In genomic region chr2:36230967-36231366, GRCm38 (mm10) we compare ENCODE assay signal across 8 mouse cellular contexts. TPM values are rescaled to one million over a fixed set of nuclear protein-coding genes. Genes with fewer than 3 reads are reported as not detected.
DNase-seq lines count a peak whose midpoint lies in the region; ATAC-seq and TF ChIP-seq lines count a peak whose summit lies in the region.

No protein-coding gene starts in this region.

- no peaks in the 10 kb centered on the region for H3K27me3 ChIP-seq in embryonic facial prominence, embryonic 11.5 days (ENCODE audit: control insufficient read depth, insufficient read depth, low read length)
- H3K27me3 ChIP-seq in intestine, postnatal 0 days (replicated peaks; ENCODE audit: control insufficient read depth, insufficient read depth, low read length) = no peaks in the 10 kb centered on the region; the same call in none of the 2 replicates
- H3K27me3 ChIP-seq in neural tube, embryonic 12.5 days (replicated peaks) = peaks cover 14% of the 10 kb centered on the region

- no peak overlapping the region for H3K27ac ChIP-seq in embryonic facial prominence, embryonic 11.5 days (replicated peaks; ENCODE audit: low read depth, low read length)
- no peak overlapping the region for H3K27ac ChIP-seq in intestine, postnatal 0 days (ENCODE audit: low read depth, low read length)
- H3K27ac ChIP-seq in neural tube, embryonic 12.5 days = no peak overlapping the region

- DNase-seq in kidney, postnatal 36 days = peak; percentile 27 to 30
- DNase-seq in kidney, postnatal 25 days = no peak
- no peak for DNase-seq in embryonic facial prominence, embryonic 11.5 days (ENCODE audit: low spot score)
- DNase-seq in T-cell, adult 2 months (ENCODE audit: low spot score) = no peak
- no peak for DNase-seq in spleen, postnatal 10 days (ENCODE audit: low spot score in 2 of 2)

- peak overlapping the region; percentile 36 for H3K4me3 ChIP-seq in embryonic facial prominence, embryonic 11.5 days (ENCODE audit: low read depth, low read length)
- peak overlapping the region; percentile 50 for H3K4me3 ChIP-seq in intestine, postnatal 0 days (ENCODE audit: low read depth, low read length)
- peak overlapping the region; percentile 31; the same call in 1 of the 2 replicates for H3K4me3 ChIP-seq in neural tube, embryonic 12.5 days

- WGBS in embryonic facial prominence, embryonic 11.5 days = 29% methylated on average over 8 of the region's 10 CpGs
- WGBS in intestine, postnatal 0 days = 30% methylated on average over 6 of the region's 10 CpGs
- 42% methylated on average over 9 of the region's 10 CpGs for WGBS in neural tube, embryonic 12.5 days

- no peaks in the 10 kb centered on the region for H3K36me3 ChIP-seq in embryonic facial prominence, embryonic 11.5 days (replicated peaks; ENCODE audit: control insufficient read depth, insufficient read depth, low read depth, low read length)
- H3K36me3 ChIP-seq in intestine, postnatal 0 days (ENCODE audit: control insufficient read depth, insufficient read depth) = no peaks in the 10 kb centered on the region
- no peaks in the 10 kb centered on the region for H3K36me3 ChIP-seq in neural tube, embryonic 12.5 days

- no peaks in the 10 kb centered on the region for H3K4me1 ChIP-seq in embryonic facial prominence, embryonic 11.5 days (ENCODE audit: control insufficient read depth, insufficient read depth, low read length)
- H3K4me1 ChIP-seq in intestine, postnatal 0 days (replicated peaks; ENCODE audit: control insufficient read depth, insufficient read depth, low read length) = no peaks in the 10 kb centered on the region
- peaks cover 8% of the 10 kb centered on the region; the same call in 1 of the 2 replicates for H3K4me1 ChIP-seq in neural tube, embryonic 12.5 days

- peak overlapping the region; percentile 86 for H3K4me2 ChIP-seq in embryonic facial prominence, embryonic 11.5 days (ENCODE audit: low read depth, low read length)
- peak overlapping the region; percentile 71 for H3K4me2 ChIP-seq in intestine, postnatal 0 days (replicated peaks; ENCODE audit: low read depth)
- H3K4me2 ChIP-seq in neural tube, embryonic 12.5 days (replicated peaks) = peak overlapping the region; percentile 65

- ATAC-seq in embryonic facial prominence, embryonic 11.5 days (replicated peaks; ENCODE audit: insufficient number of reproducible peaks, low FRiP score, low TSS enrichment, low read depth) = no peak
- ATAC-seq in intestine, postnatal 0 days = no peak
- ATAC-seq in neural tube, embryonic 12.5 days (ENCODE audit: low FRiP score, low read depth) = no peak
- ATAC-seq in erythroblast, adult 5-6 weeks (replicated peaks; ENCODE audit: low FRiP score, poor library complexity, severe bottlenecking) = no peak

- no peaks in the 10 kb centered on the region for H3K9me3 ChIP-seq in embryonic facial prominence, embryonic 11.5 days (replicated peaks; ENCODE audit: control insufficient read depth, low read length)
- H3K9me3 ChIP-seq in intestine, postnatal 0 days (ENCODE audit: control insufficient read depth) = no peaks in the 10 kb centered on the region
- no peaks in the 10 kb centered on the region for H3K9me3 ChIP-seq in neural tube, embryonic 12.5 days

- TF ChIP-seq CTCF in intestine, postnatal 0 days (IDR thresholded peaks at IDR 0.05; ENCODE audit: low read depth) = no peak

- H3K9ac ChIP-seq in embryonic facial prominence, embryonic 11.5 days (replicated peaks; ENCODE audit: low read length) = peak overlapping the region; percentile 57
- peak overlapping the region; percentile 50; the same call in 1 of the 2 replicates for H3K9ac ChIP-seq in intestine, postnatal 0 days (ENCODE audit: low read depth, low read length)
- H3K9ac ChIP-seq in neural tube, embryonic 12.5 days = peak overlapping the region; percentile 44; the same call in 1 of the 2 replicates

RNA-seq across cellular contexts. Expression of gene Ptgs1, which starts 0.7 kb away (rescaled TPM):
- polyA plus RNA-seq in embryonic facial prominence, embryonic 11.5 days (2014; fragmentation: Nextera tagmentation; extraction: Ambion mirVana) = 5.7 and 6.5 TPM in 2 replicates
- polyA plus RNA-seq in intestine, postnatal 0 days (2015; fragmentation: Nextera tagmentation; extraction: Ambion mirVana) = 29.5 and 31.0 TPM in 2 replicates
- 6.0 and 6.9 TPM in 2 replicates for polyA plus RNA-seq in neural tube, embryonic 12.5 days (2016; fragmentation: Nextera tagmentation; extraction: Ambion mirVana)
- 15.0 and 19.6 TPM in 2 replicates for total RNA-seq in erythroblast, adult 5-6 weeks (2015; ENCODE audit: low replicate concordance)
- total RNA-seq in erythroblast, adult 5-6 weeks (2017; ENCODE audit: low replicate concordance) = 12.1 and 13.6 TPM in 2 replicates

Comparison
In these comparisons a context has a peak if more than half of its experiments do, and no peak if none do; other contexts are left out.
1. DNase-seq: peak in kidney, postnatal 36 days (2 of 2); none in kidney, postnatal 25 days (0 of 2), embryonic facial prominence, embryonic 11.5 days (single experiment), T-cell, adult 2 months (single experiment) and spleen, postnatal 10 days (0 of 2).
2. Peak in every context shown above with its lines, with median percentiles within 50 percentile points of each other: H3K4me2 ChIP-seq, H3K4me3 ChIP-seq and H3K9ac ChIP-seq.